Mouse (Mus musculus) myocyte (in vitro differentiated cells): ENCODE data around the gene Fam13a. TPM values are rescaled to one million over a fixed set of nuclear protein-coding genes. Genes with fewer than 3 reads are reported as not detected.

Experiments used
- H3K27me3 ChIP-seq: one replicate; pipeline ENCODE4 v1.6.1; 2011; ENCODE audit not compliant: control insufficient read depth, insufficient read depth, insufficient read length
- H3K36me3 ChIP-seq: one replicate; pipeline ENCODE4 v1.6.1; 2011; ENCODE audit not compliant: control insufficient read depth, insufficient read depth
- H3K4me2 ChIP-seq: one replicate; pipeline ENCODE4 v1.6.1; 2011; ENCODE audit warnings: low read depth, control low read depth
- H3K4me3 ChIP-seq: one replicate; pipeline ENCODE4 v1.5.1; 2011; ENCODE audit warnings: mild to moderate bottlenecking, control low read depth, moderate library complexity
- H3K79me2 ChIP-seq: one replicate; pipeline ENCODE4 v1.6.1; 2011; ENCODE audit not compliant: control insufficient read depth, insufficient read depth
- H3ac ChIP-seq: one replicate; pipeline ENCODE4 v1.6.1; 2011; ENCODE audit not compliant: control insufficient read depth, insufficient read length
- CEBPB ChIP-seq: IDR thresholded peaks from 2 replicates; pipeline ENCODE4 v1.6.1; 2011; ENCODE audit warnings: mild to moderate bottlenecking, moderate library complexity; ENCODE audit not compliant: poor library complexity, insufficient read depth, severe bottlenecking
- E2F4 ChIP-seq: IDR thresholded peaks from one replicate; pipeline ENCODE4 v1.6.1; 2011; ENCODE audit warnings: mild to moderate bottlenecking, control low read depth, moderate library complexity; ENCODE audit not compliant: insufficient read depth
- MAX ChIP-seq: IDR thresholded peaks from one replicate; pipeline ENCODE4 v1.6.1; 2011; ENCODE audit warnings: low read depth, mild to moderate bottlenecking, control low read depth
- MYOD1 ChIP-seq, 3 experiments: IDR thresholded peaks; one replicate each; pipeline ENCODE4 v1.6.1; 2011; ENCODE audit warnings: control low read depth in 2 of 3, low read depth in 2 of 3, mild to moderate bottlenecking in 2 of 3, moderate library complexity in 1 of 3; ENCODE audit not compliant: insufficient read length in 2 of 3, control insufficient read depth in 1 of 3
- MYOG ChIP-seq, 3 experiments: IDR thresholded peaks; one replicate each; pipeline ENCODE4 v1.6.1; 2011; ENCODE audit warnings: control low read depth in 2 of 3, low read depth in 2 of 3, mild to moderate bottlenecking in 2 of 3; ENCODE audit not compliant: insufficient read length in 2 of 3, control insufficient read depth in 1 of 3, insufficient read depth in 1 of 3
- POLR2A ChIP-seq: IDR thresholded peaks from one replicate; pipeline ENCODE4 v1.6.1; 2011; ENCODE audit warnings: low read depth, mild to moderate bottlenecking, control low read depth, moderate library complexity; ENCODE audit not compliant: insufficient read length
- POLR2AphosphoS2 ChIP-seq: IDR thresholded peaks from one replicate; pipeline ENCODE4 v1.6.1; 2011; ENCODE audit warnings: low read depth, control low read depth; ENCODE audit not compliant: insufficient read length
- REST ChIP-seq: IDR thresholded peaks from one replicate; pipeline ENCODE4 v1.6.1; 2011; ENCODE audit warnings: mild to moderate bottlenecking, control low read depth, moderate library complexity; ENCODE audit not compliant: insufficient read depth, insufficient read length
- SRF ChIP-seq: IDR thresholded peaks from one replicate; pipeline ENCODE4 v1.6.1; 2011; ENCODE audit warnings: low read depth; ENCODE audit not compliant: control insufficient read depth, insufficient read length
- TCF12 ChIP-seq: IDR thresholded peaks from one replicate; pipeline ENCODE4 v1.6.1; 2011; ENCODE audit warnings: mild to moderate bottlenecking, control low read depth; ENCODE audit not compliant: poor library complexity, insufficient read depth, severe bottlenecking
- TCF3 ChIP-seq: IDR thresholded peaks from one replicate; pipeline ENCODE4 v1.6.1; 2011; ENCODE audit warnings: low read depth, control low read depth; ENCODE audit not compliant: insufficient read length
- USF1 ChIP-seq: IDR thresholded peaks from one replicate; pipeline ENCODE4 v1.6.1; 2011; ENCODE audit warnings: low read depth, mild to moderate bottlenecking, control low read depth, moderate library complexity
- polyA plus RNA-seq: library from polyadenylated mRNA; unstranded; fragments of >200 nt; fragmentation: generic; extraction: Trizol; gene quantifications from one replicate; pipeline ENCODE4 v1.2.1, GENCODE M21; 2012; ENCODE audit warnings: missing spikeins

The Fam13a gene
- polyA plus RNA-seq, 1 experiment: 0.43 TPM

DNA sequence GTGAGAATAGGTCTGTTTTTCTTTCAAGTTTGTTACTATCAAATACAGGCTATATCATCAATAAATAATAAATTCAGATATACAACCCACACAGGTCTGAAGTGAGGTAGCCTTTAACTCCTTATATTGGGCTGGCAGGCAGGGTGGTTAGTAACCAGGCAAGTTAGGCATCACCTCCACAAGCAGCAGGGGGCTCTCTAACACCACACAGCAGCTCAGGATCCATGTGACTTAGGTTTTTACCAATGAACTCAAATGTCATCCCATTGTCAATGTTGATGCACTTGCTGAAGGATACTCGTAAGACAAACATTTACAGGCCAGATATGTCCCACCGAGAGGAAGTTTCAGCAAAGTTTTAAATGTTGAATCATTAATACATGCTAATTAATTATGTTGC lies 4.0 kb downstream of the Fam13a start:
- Histone ChIP-seq H3ac (no peak overlapping the region), H3K4me3 (no peak overlapping the region), H3K4me2 (no peak overlapping the region), H3K36me3 (no peaks in the 10 kb centered on the region), H3K27me3 (no peaks in the 10 kb centered on the region), H3K79me2 (no peaks in the 10 kb centered on the region)
- TF ChIP-seq SRF (no peak), MAX (no peak), E2F4 (no peak), CEBPB (no peak), MYOD1 (IDR thresholded peaks at IDR 0.05; ENCODE audit: control insufficient read depth in 1 of 3, insufficient read length in 2 of 3, low read depth in 2 of 3) (no peak), TCF12 (no peak)

DNA sequence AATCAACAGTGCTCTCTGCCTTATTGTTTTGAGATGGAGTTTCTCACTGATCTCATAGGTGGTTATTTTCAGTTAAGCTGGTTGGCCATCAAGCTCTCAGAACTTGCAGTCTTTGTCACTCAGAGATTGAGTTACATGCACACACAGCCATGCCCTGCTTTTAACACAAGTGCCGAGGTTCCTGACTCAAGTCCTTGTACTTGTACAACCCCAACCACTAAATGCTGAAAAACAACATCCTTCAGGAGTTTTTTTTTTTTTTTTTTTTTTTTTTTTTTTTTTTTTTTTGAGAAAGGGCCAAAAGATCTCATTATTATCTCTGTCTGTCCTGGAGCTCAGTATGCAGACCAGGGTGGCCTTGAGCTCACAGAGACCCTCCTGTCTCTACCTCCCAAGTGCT lies 4.5 kb downstream of the Fam13a start:
- Histone ChIP-seq H3K27me3 (no peaks in the 10 kb centered on the region), H3ac (no peak overlapping the region), H3K36me3 (no peaks in the 10 kb centered on the region), H3K4me2 (no peak overlapping the region), H3K4me3 (no peak overlapping the region), H3K79me2 (no peaks in the 10 kb centered on the region)
- TF ChIP-seq E2F4: no peak
- TF ChIP-seq USF1: no peak
- no peak for TF ChIP-seq TCF12
- TF ChIP-seq TCF3: no peak
- no peak for TF ChIP-seq MYOG (IDR thresholded peaks at IDR 0.05; ENCODE audit: control insufficient read depth in 1 of 3, insufficient read depth in 1 of 3, insufficient read length in 2 of 3, low read depth in 2 of 3)
- TF ChIP-seq CEBPB: no peak
- TF ChIP-seq POLR2AphosphoS2: no peak
- TF ChIP-seq POLR2A: no peak
- TF ChIP-seq MAX: no peak
- TF ChIP-seq REST: no peak
- TF ChIP-seq MYOD1 (IDR thresholded peaks at IDR 0.05; ENCODE audit: control insufficient read depth in 1 of 3, insufficient read length in 2 of 3, low read depth in 2 of 3): no peak
- no peak for TF ChIP-seq SRF

DNA sequence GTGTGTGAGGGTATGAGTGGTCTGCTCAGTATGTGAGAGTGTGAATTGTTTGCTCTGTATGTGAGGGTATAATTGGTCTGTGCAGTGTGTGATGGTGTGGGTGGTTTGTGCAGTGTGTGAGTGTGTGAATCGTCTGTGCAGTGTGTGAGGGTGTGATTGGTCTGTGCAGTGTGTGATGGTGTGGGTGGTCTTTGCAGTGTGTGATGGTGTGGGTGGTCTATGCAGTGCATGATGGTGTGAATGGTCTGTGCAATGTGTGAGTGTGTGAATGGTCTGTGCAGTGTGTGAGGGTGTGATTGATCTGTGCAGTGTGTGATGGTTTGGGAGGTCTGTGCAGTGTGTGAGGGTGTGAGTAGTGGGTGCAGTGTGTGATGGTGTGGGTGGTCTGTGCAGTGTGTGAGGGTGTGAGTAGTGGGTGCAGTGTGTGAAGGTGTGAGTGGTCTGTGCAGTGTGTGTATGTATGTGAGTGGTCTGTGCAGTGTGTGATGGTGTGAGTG lies 8.0 kb downstream of the Fam13a start:
- Histone ChIP-seq H3K4me2 (no peak overlapping the region), H3ac (no peak overlapping the region), H3K27me3 (no peaks in the 10 kb centered on the region), H3K79me2 (no peaks in the 10 kb centered on the region), H3K4me3 (no peak overlapping the region), H3K36me3 (no peaks in the 10 kb centered on the region)
- no peak for TF ChIP-seq TCF12
- TF ChIP-seq MYOG (IDR thresholded peaks at IDR 0.05; ENCODE audit: control insufficient read depth in 1 of 3, insufficient read depth in 1 of 3, insufficient read length in 2 of 3, low read depth in 2 of 3): no peak
- TF ChIP-seq POLR2AphosphoS2: no peak
- TF ChIP-seq MAX: no peak
- TF ChIP-seq E2F4: no peak
- no peak for TF ChIP-seq USF1
- no peak for TF ChIP-seq SRF
- no peak for TF ChIP-seq POLR2A
- TF ChIP-seq REST: no peak
- no peak for TF ChIP-seq TCF3
- no peak for TF ChIP-seq MYOD1 (IDR thresholded peaks at IDR 0.05; ENCODE audit: control insufficient read depth in 1 of 3, insufficient read length in 2 of 3, low read depth in 2 of 3)
- no peak for TF ChIP-seq CEBPB

DNA sequence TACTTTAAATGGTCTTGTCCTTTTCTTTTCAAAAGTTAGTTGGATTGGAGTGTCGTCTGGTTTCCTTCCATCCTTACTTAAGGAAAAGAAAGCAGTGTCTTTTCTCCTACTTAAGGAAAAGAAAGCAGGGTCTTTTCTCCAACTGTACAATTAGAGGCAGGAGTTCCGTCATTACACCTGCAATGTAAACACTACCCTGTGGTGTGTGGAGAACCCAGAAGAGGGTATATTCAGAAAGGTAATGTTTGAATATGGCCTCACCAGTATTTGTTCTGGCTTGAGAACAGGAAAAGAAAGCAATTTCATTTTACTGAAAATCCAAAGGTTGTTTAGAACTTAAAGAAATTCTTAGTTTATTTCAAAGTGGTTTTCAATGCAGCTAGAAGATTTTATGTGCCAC lies 9.6 kb downstream of the Fam13a start:
- H3K4me3 ChIP-seq: no peak overlapping the region
- no peaks in the 10 kb centered on the region for H3K79me2 ChIP-seq
- no peak overlapping the region for H3K4me2 ChIP-seq
- H3ac ChIP-seq: no peak overlapping the region
- H3K27me3 ChIP-seq: no peaks in the 10 kb centered on the region
- TF ChIP-seq CEBPB (no peak), TCF3 (no peak), E2F4 (no peak), TCF12 (no peak), SRF (no peak), MYOG (IDR thresholded peaks at IDR 0.05; ENCODE audit: control insufficient read depth in 1 of 3, insufficient read depth in 1 of 3, insufficient read length in 2 of 3, low read depth in 2 of 3) (no peak), REST (no peak), MAX (no peak), USF1 (no peak), POLR2A (no peak), POLR2AphosphoS2 (no peak), MYOD1 (IDR thresholded peaks at IDR 0.05; ENCODE audit: control insufficient read depth in 1 of 3, insufficient read length in 2 of 3, low read depth in 2 of 3) (no peak)
- H3K36me3 ChIP-seq: no peaks in the 10 kb centered on the region
